Mouse (Mus musculus): Measurements from ENCODE around the gene P2rx2.

DNA sequence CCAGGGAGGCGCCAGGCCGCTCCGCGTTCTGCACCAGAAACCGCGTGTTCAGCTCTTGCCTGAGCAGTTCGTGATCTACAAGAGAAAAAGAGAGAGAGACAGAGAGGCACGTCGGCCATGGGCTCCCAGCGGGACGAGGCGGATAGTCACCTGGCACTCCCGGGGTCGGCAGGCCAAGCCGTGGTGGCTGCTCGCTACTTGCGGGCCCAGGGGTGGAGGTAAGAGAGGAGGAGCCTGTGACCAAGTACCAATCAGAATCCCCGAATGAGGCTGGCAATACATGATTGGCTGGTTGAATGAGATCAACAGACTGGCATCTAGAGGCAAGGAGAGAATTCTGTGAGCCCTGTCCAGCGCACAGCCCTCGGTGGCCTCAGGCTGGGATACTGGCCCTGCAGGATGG, 35.2 kb upstream of the P2rx2 start:
- TF ChIP-seq CTCF (conservative IDR thresholded peaks at IDR 0.05; ENCODE audit: low read length) (no peak), NANOG (IDR thresholded peaks at IDR 0.05; ENCODE audit: borderline replicate concordance, low read length) (no peak), POU5F1 (IDR thresholded peaks at IDR 0.05; ENCODE audit: borderline replicate concordance, low read length) (no peak)
